ENCODE assay signal across 19 mouse cellular contexts in the genomic region with DNA sequence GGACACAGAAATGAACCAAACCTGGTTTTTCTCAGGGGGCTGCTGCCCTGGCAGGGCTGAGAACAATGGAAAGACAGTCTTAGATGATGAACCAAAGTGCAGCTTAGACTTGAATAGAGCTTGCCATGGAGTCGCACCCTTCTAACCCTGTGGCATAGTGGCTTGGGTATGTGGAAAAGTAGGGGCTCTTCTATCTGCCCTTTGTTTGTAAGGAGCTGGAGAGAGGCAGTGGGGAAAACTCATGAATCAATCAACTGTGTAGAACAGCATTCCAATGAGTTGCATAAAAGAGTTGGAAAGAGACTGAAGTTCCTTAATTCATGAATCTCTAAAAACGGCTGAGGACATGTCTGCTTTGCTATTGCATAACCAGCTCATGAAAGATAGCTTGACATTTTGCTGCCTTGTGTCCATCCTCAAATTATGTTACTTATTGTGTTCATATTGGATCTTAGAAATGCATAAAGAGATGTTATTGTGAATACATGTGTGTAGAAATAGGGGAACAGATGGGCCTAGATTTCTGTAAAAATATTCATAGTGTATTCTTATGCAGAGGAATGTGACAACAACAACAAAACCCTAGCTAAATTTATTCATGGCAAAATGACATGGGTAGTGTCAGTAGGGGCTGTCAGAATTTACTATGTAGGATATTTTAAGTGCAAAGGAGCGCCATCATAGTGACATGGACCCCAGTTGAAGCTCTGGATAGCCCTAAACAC.
A peak's percentile ranks its signal among the peaks of the same experiment; 100 is the strongest.
DNase-seq lines count a peak whose midpoint lies in the region; ATAC-seq and TF ChIP-seq lines count a peak whose summit lies in the region.
"Had no signal": no experiment of that assay in that cellular context is flagged by ENCODE, and none has a peak within 500 bp of the region (broad histone marks: within the 10 kb centered on the region; RNA-seq: fewer than 3 reads in every experiment).

No protein-coding gene starts in this region.

- H3K4me1 ChIP-seq in embryonic facial prominence, embryonic 15.5 days: no peaks in the 10 kb centered on the region
- H3K4me1 ChIP-seq in embryonic facial prominence, embryonic 10.5 days: no peaks in the 10 kb centered on the region
- H3K4me1 ChIP-seq in forebrain, postnatal 0 days (ENCODE audit: insufficient read depth): peaks cover 9% of the 10 kb centered on the region; the same call in 1 of the 2 replicates
- H3K4me1 ChIP-seq in forebrain, embryonic 12.5 days: peaks cover 4% of the 10 kb centered on the region; the same call in 1 of the 2 replicates
- H3K4me1 ChIP-seq in midbrain, embryonic 11.5 days (ENCODE audit: control insufficient read depth, insufficient read depth, low read length): no peaks in the 10 kb centered on the region
- H3K4me1 ChIP-seq in midbrain, embryonic 16.5 days (ENCODE audit: control insufficient read depth, insufficient read depth, low read length): no peaks in the 10 kb centered on the region
- H3K4me1 ChIP-seq: heart, embryonic 12.5 days; intestine, embryonic 15.5 days had no signal

- no peaks in the 10 kb centered on the region for H3K27me3 ChIP-seq in embryonic facial prominence, embryonic 15.5 days
- no peaks in the 10 kb centered on the region for H3K27me3 ChIP-seq in embryonic facial prominence, embryonic 10.5 days (replicated peaks; ENCODE audit: low read depth, poor library complexity, severe bottlenecking)
- no peaks in the 10 kb centered on the region for H3K27me3 ChIP-seq in forebrain, postnatal 0 days (ENCODE audit: insufficient read depth, low read length)
- H3K27me3 ChIP-seq in forebrain, embryonic 12.5 days: no peaks in the 10 kb centered on the region
- H3K27me3 ChIP-seq in midbrain, embryonic 11.5 days (ENCODE audit: control insufficient read depth, insufficient read depth, low read length): no peaks in the 10 kb centered on the region
- H3K27me3 ChIP-seq in midbrain, embryonic 16.5 days (ENCODE audit: control insufficient read depth, insufficient read depth, low read depth, low read length): no peaks in the 10 kb centered on the region
- H3K27me3 ChIP-seq: heart, embryonic 12.5 days; intestine, embryonic 15.5 days had no signal

- no peak for TF ChIP-seq CTCF in forebrain, postnatal 0 days (IDR thresholded peaks at IDR 0.05; ENCODE audit: low read depth)

- DNase-seq in embryonic facial prominence, embryonic 10.5 days (ENCODE audit: low spot score): no peak
- peak; percentile 50 for DNase-seq in forebrain, postnatal 0 days
- peak; percentile 81 for DNase-seq in midbrain, embryonic 11.5 days (ENCODE audit: low spot score, missing footprints)
- no peak for DNase-seq in yolk sac, embryonic 10.5 days (ENCODE audit: low spot score)
- DNase-seq: adrenal gland, postnatal 14 days; B cell, adult 2 months; cerebellum, adult 2 months; cerebellum, postnatal 10 days; gastrocnemius, adult 2 months; gastrocnemius, postnatal 25 days had no signal

- H3K4me2 ChIP-seq in embryonic facial prominence, embryonic 15.5 days (replicated peaks): no peak overlapping the region
- H3K4me2 ChIP-seq in forebrain, postnatal 0 days (ENCODE audit: low read depth): no peak overlapping the region
- no peak overlapping the region for H3K4me2 ChIP-seq in forebrain, embryonic 12.5 days
- no peak overlapping the region for H3K4me2 ChIP-seq in midbrain, embryonic 11.5 days
- H3K4me2 ChIP-seq in midbrain, embryonic 16.5 days (ENCODE audit: low read length): no peak overlapping the region
- H3K4me2 ChIP-seq: heart, embryonic 12.5 days; hindbrain, embryonic 14.5 days; intestine, embryonic 15.5 days had no signal

- 59% methylated on average over 3 of the region's 3 CpGs for WGBS in embryonic facial prominence, embryonic 15.5 days
- 71% methylated on average over 3 of the region's 3 CpGs for WGBS in embryonic facial prominence, embryonic 10.5 days
- 48% methylated on average over 3 of the region's 3 CpGs for WGBS in forebrain, postnatal 0 days
- WGBS in forebrain, embryonic 12.5 days: 67% methylated on average over 3 of the region's 3 CpGs
- WGBS in midbrain, embryonic 11.5 days: 63% methylated on average over 3 of the region's 3 CpGs
- 61% methylated on average over 3 of the region's 3 CpGs for WGBS in midbrain, embryonic 16.5 days

- no peak overlapping the region for H3K9ac ChIP-seq in embryonic facial prominence, embryonic 15.5 days
- H3K9ac ChIP-seq in forebrain, postnatal 0 days: no peak overlapping the region
- H3K9ac ChIP-seq in forebrain, embryonic 12.5 days: no peak overlapping the region
- no peak overlapping the region for H3K9ac ChIP-seq in midbrain, embryonic 11.5 days (ENCODE audit: low read length)
- no peak overlapping the region for H3K9ac ChIP-seq in midbrain, embryonic 16.5 days (ENCODE audit: low read depth, low read length)
- H3K9ac ChIP-seq: heart, embryonic 12.5 days; hindbrain, embryonic 14.5 days; intestine, embryonic 15.5 days had no signal

- no peaks in the 10 kb centered on the region for H3K9me3 ChIP-seq in embryonic facial prominence, embryonic 15.5 days (replicated peaks)
- no peaks in the 10 kb centered on the region for H3K9me3 ChIP-seq in embryonic facial prominence, embryonic 10.5 days
- H3K9me3 ChIP-seq in forebrain, postnatal 0 days (ENCODE audit: low read length): no peaks in the 10 kb centered on the region
- no peaks in the 10 kb centered on the region for H3K9me3 ChIP-seq in forebrain, embryonic 12.5 days
- no peaks in the 10 kb centered on the region for H3K9me3 ChIP-seq in midbrain, embryonic 11.5 days (ENCODE audit: control insufficient read depth, low read length)
- H3K9me3 ChIP-seq in midbrain, embryonic 16.5 days (replicated peaks; ENCODE audit: control insufficient read depth, low read length, poor library complexity, severe bottlenecking): no peaks in the 10 kb centered on the region
- H3K9me3 ChIP-seq: G1E; heart, embryonic 12.5 days; hindbrain, embryonic 10.5 days; intestine, embryonic 15.5 days had no signal

- H3K27ac ChIP-seq in embryonic facial prominence, embryonic 15.5 days (replicated peaks): 0 out of 2 replicates have a peak overlapping the region, but pooled peaks have one; percentile 22
- H3K27ac ChIP-seq in embryonic facial prominence, embryonic 10.5 days (replicated peaks): no peak overlapping the region
- H3K27ac ChIP-seq in forebrain, postnatal 0 days (ENCODE audit: low read depth, low read length): no peak overlapping the region
- H3K27ac ChIP-seq in forebrain, embryonic 12.5 days: no peak overlapping the region
- H3K27ac ChIP-seq in midbrain, embryonic 11.5 days (ENCODE audit: low read depth, low read length): no peak overlapping the region
- no peak overlapping the region for H3K27ac ChIP-seq in midbrain, embryonic 16.5 days (ENCODE audit: low read length)
- H3K27ac ChIP-seq: gastrocnemius, adult 2 months; hindbrain, embryonic 10.5 days; hindbrain, embryonic 14.5 days; intestine, embryonic 15.5 days had no signal

- no peak overlapping the region for H3K4me3 ChIP-seq in embryonic facial prominence, embryonic 15.5 days (replicated peaks)
- no peak overlapping the region for H3K4me3 ChIP-seq in embryonic facial prominence, embryonic 10.5 days
- H3K4me3 ChIP-seq in forebrain, postnatal 0 days (ENCODE audit: low read depth, low read length): no peak overlapping the region
- H3K4me3 ChIP-seq in forebrain, embryonic 12.5 days (replicated peaks): no peak overlapping the region
- H3K4me3 ChIP-seq in midbrain, embryonic 11.5 days (ENCODE audit: low read depth, low read length): no peak overlapping the region
- H3K4me3 ChIP-seq in midbrain, embryonic 16.5 days (ENCODE audit: low read depth, low read length): no peak overlapping the region
- H3K4me3 ChIP-seq: gastrocnemius, adult 2 months; heart, embryonic 12.5 days; hindbrain, embryonic 10.5 days; intestine, embryonic 15.5 days had no signal

- no peak for ATAC-seq in embryonic facial prominence, embryonic 15.5 days (ENCODE audit: insufficient number of reproducible peaks, low FRiP score, low TSS enrichment, low read depth)
- ATAC-seq in forebrain, postnatal 0 days: peak; percentile 91
- ATAC-seq in forebrain, embryonic 12.5 days (ENCODE audit: low FRiP score): no peak
- peak; percentile 54; the same call in 1 of the 2 replicates for ATAC-seq in midbrain, embryonic 11.5 days (ENCODE audit: low FRiP score)
- ATAC-seq in midbrain, embryonic 16.5 days: no peak
- ATAC-seq: CD4-positive, CD25-positive, alpha-beta regulatory T cell, adult 4 months; intestine, embryonic 15.5 days had no signal

- H3K36me3 ChIP-seq in embryonic facial prominence, embryonic 15.5 days: no peaks in the 10 kb centered on the region
- no peaks in the 10 kb centered on the region for H3K36me3 ChIP-seq in embryonic facial prominence, embryonic 10.5 days (replicated peaks)
- H3K36me3 ChIP-seq in forebrain, postnatal 0 days (ENCODE audit: insufficient read depth): no peaks in the 10 kb centered on the region
- H3K36me3 ChIP-seq in forebrain, embryonic 12.5 days (replicated peaks): no peaks in the 10 kb centered on the region
- H3K36me3 ChIP-seq in midbrain, embryonic 11.5 days (ENCODE audit: control insufficient read depth, insufficient read depth, low read length): no peaks in the 10 kb centered on the region
- H3K36me3 ChIP-seq in midbrain, embryonic 16.5 days (ENCODE audit: control insufficient read depth, insufficient read depth, low read length): no peaks in the 10 kb centered on the region
- H3K36me3 ChIP-seq: G1E; heart, embryonic 12.5 days; hindbrain, embryonic 10.5 days; intestine, embryonic 15.5 days had no signal

Comparison
In these comparisons a context has a peak if more than half of its experiments do, and no peak if none do; other contexts are left out.
1. ATAC-seq: peak in forebrain, postnatal 0 days (single experiment) and midbrain, embryonic 11.5 days (single experiment); none in embryonic facial prominence, embryonic 15.5 days (single experiment), forebrain, embryonic 12.5 days (single experiment) and midbrain, embryonic 16.5 days (single experiment).
2. DNase-seq: peak in forebrain, postnatal 0 days (single experiment) and midbrain, embryonic 11.5 days (single experiment); none in embryonic facial prominence, embryonic 10.5 days (single experiment) and yolk sac, embryonic 10.5 days (single experiment).